Mouse (Mus musculus) heart, postnatal 10 days (tissue): ENCODE measurements around the gene Fsd1l. TPM values are rescaled to one million over a fixed set of nuclear protein-coding genes. Genes with fewer than 3 reads are reported as not detected.
"Not testable (repeated sequence)": the region's sequence is repeated elsewhere in the genome, so short reads cannot be mapped to it uniquely, and the experiment has no call there.

ENCODE experiments used
- DNase-seq, 2 experiments: peaks; one replicate each; pipeline ENCODE4 v3.0.0; 2021
- intact Hi-C: fragments of 180-260 bp; cut with DNase I; formaldehyde crosslinking; loops from one replicate; pipeline ENCODE4 v1.15.1; 2025
- total RNA-seq, 2 experiments: library from RNA; stranded (reverse); gene quantifications; 2 replicates each; pipeline ENCODE4 v1.2.3; 2021

Fsd1l gene
- total RNA-seq, 2 experiments from 2014 or later: 44.3 to 59.0 TPM

DNA sequence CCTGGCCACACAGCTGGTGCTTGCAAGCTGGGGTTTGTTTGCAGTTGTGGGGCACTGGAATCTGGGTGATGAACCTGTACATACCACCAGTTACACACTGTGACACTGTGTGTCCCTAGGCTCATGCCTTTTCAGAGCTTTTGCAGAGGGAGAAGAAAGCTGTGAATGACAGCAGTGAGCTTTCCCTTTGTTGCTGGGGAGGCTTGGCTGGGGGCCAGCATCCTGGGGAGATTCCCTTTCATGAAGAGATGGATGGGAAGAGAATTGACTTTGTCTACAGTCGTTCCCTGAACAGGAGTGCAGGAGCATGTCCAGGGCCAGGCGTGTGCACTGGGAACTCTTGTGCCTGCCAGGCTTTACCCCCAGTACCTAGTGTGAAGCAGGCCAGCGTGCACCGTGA is 6.5 kb upstream of the Fsd1l start:
- DNase-seq: peak; percentile 45 to 59
- intact Hi-C loops: no loop called here

GRCm38 (mm10) chr4:53625263-53625662 is 6.0 kb upstream of the Fsd1l start:
- intact Hi-C loops: no loop called here
- no peak for DNase-seq

- DNase-seq: peak; percentile 86 to 88
- intact Hi-C loops: no loop called here
Observed at GRCm38 (mm10) chr4:53628924-53629323, 2.3 kb upstream of the Fsd1l start.

- intact Hi-C loops: loop anchor here (5.0 to 10.0 kb wide), 2 partner anchors 194 to 1721 kb away; partner anchors contain the start of genes Rad23b and Tmem38b
Observed at GRCm38 (mm10) chr4:53630963-53631315, 332 bp upstream of the Fsd1l start.

GRCm38 (mm10) chr4:53632011-53632349 is 709 bp downstream of the Fsd1l start:
- no peak for DNase-seq
- intact Hi-C loops: loop anchor here (5.0 to 10.0 kb wide), 2 partner anchors 193 to 1720 kb away; partner anchors contain the start of genes Rad23b and Tmem38b

More at GRCm38 (mm10) chr4:53630963-53631315, 332 bp upstream of the Fsd1l start:
- DNase-seq: no peak

- no peak for DNase-seq
- intact Hi-C loops: loop anchor here (10.0 kb wide), 1 partner anchor 189 kb away; the partner anchor contains the start of gene Tmem38b
Observed at GRCm38 (mm10) chr4:53635336-53635735, 4.1 kb downstream of the Fsd1l start.

DNA sequence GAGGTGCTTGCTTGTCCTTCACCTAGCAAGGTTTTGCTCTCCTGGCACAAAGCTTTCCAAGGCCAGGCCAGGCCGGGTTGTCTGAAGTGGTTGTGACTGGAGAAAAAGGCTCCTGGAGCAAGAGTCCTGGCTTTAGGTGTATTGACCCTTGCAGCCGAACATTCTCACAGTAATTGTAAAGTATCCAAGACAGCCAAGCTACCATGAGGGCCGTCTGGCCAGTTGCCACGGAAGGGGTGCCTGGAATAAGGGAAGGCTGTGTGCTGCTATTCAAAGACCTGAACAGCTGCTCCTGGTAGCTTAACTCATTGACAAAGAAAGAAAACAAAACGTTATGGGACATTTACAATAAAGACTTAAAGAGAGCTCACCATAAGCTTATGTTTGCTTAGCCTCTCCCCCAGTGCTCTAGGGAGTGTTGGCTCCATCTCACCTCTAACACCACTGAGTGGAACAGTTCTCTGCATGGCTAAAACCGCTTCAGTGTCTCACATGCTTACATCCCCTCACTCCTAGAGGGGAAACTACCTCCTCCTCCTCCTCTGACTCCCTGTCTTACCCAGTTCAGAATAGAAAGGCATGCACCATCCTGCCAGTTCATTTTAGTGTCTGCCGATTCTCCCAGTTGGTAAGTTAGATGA is 6.1 kb downstream of the Fsd1l start:
- peak in 1 of 2 experiments; percentile 28 for DNase-seq
- intact Hi-C loops: loop anchor here (10.0 kb wide), 1 partner anchor 187 kb away; the partner anchor contains the start of gene Tmem38b

DNA sequence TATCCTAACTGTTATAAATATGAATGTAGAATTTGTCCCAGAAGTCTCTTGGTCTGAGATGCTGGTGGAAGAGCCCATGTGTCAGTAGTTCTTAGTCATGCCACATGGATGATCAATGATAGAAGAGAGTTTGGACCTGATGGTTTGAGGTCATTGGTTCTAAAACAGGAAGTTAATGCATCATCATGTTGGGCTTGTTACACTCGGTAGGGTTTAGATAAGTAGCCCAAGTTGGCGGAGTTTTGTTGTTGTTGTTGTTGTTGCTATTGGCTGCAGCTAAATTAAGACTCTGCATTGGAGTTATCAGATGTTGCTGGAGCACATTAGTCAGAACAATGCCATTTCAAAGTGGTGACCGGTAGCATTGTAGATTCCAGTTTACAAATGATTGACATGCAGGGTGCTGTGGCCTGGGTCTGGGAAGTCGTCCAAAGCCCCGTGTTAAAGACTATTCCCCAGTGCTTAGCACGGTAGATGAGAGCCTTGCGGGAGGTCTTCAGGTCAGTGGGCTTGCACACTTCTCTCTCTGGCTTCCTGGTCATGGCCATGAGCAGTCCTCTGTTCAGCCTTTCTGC is 7.4 kb downstream of the Fsd1l start:
- peak; percentile 72 to 79 for DNase-seq
- intact Hi-C loops: loop anchor here (10.0 kb wide), 1 partner anchor 186 kb away; the partner anchor contains the start of gene Tmem38b

GRCm38 (mm10) chr4:53658029-53658428 is 26.8 kb downstream of the Fsd1l start:
- intact Hi-C loops: no loop called here
- no peak for DNase-seq

GRCm38 (mm10) chr4:53660711-53661110 is 29.4 kb downstream of the Fsd1l start:
- intact Hi-C loops: no loop called here
- no peak for DNase-seq

DNA sequence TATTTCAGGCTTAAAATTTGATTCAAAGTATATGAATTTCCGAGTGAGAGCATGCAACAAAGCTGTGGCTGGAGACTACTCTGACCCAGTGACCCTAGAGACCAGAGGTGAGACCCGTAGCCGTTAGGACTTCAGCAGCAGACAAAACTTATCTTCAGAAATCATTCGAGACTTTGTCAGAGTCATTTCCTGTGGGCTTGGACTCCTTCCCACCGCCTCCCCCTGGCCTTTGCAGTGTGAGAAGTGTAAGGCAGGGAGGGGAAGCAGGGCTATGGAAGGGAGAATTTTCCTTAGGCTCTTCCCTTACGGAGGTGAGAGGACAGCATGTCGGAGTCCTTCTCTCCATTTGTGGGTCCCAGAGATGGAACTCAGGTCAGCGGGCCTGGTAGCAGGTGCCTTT is 50.8 kb downstream of the Fsd1l start:
- intact Hi-C loops: no loop called here
- no peak for DNase-seq

GRCm38 (mm10) chr4:53688965-53689364 is 57.7 kb downstream of the Fsd1l start:
- intact Hi-C loops: no loop called here
- no peak for DNase-seq

DNA sequence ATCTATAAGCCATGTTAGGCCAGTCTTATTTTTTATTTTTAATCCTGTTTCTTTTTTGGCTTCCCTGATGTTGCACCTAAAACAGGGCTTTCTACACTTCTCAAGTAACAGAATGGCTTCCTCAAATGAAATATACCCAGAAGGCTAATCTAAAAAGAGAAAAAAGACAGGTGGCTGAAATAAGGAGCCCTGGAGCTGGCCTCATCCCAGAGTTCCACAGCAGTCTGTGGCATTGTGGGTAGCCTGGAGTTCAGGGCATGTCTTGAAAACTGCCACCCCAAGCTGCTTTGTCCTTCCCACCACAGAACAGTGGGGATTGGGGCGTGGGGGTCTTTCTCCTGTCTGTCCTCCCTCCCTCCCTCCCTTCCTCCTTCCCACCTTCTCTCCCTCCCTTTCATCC is 60.1 kb downstream of the Fsd1l start:
- DNase-seq: no peak
- intact Hi-C loops: no loop called here

DNA sequence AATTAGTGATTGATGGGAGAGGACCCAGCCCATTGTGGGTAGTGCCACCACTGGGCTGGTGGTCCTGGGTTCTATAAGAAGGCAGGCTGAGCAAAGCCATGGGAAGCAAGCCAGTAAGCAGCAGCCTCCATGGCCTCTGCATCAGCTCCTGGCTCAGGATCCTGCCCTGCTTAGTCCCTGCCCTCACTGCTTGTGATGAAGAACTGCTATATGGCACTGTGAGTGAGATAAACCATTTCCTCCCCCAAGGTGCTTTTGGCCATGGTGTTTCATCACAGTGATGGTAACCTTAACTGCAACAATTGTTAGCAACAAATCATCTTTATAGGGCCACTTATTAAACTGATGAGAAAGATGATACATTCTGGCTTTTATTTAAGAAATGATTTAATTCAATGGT is 77.9 kb downstream of the Fsd1l start:
- DNase-seq, intact Hi-C loops: not testable (repeated sequence)

DNA sequence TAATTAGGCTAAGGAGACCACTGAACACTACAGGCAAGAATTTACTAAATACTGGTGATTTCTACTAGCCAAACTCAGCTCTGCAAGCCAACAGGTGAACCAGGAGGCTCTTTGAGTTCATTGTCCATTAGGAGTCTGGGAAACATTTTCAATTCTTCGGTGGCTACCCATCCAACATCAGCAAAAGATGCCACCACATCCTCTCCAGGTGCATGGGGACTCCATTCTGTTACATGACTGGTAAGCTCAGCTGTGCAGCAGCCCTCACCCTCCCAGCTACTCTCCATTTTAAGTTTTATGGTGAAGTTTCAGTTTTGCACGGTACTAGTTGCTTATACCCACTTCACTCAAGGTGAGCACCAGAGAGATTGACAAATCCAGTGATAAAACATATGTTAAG is 78.8 kb downstream of the Fsd1l start:
- intact Hi-C loops: no loop called here
- DNase-seq: no peak

DNA sequence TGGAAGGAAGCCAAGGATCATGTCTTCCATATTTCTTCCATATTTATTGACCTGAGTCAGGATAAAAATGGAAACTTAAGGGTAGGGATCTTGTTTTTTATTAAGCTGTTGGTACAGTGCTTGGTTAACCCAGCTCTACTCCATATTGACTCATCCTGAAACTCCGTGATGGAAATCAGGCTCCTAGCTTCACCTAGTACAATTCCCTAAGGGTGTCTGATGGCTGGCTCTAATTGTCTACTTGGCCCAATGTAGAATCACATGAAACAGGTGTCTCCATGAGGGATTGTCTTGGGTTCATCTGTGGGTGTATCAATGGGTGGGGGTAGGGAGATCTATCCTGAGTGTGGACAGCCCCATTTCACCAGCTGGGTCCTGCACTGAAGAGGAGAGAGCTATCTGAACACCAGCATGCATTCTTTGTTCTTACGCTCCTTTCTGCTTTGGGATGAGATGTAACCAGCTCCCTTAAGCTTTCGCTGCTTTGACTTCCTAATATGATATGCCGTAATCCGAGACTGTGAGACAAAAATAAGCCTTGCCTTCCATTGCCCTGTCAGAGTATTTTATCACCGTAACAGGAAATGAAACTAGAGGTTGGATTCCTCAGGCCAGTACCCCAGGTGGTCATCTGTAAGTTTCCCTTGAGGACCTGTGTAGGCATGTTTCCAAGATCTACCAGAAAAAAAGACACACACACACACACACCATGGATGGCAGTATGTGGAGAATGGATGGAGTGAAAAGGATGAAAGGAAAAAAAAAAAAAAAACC is 79.5 kb downstream of the Fsd1l start:
- intact Hi-C loops: no loop called here
- DNase-seq: no peak

DNA sequence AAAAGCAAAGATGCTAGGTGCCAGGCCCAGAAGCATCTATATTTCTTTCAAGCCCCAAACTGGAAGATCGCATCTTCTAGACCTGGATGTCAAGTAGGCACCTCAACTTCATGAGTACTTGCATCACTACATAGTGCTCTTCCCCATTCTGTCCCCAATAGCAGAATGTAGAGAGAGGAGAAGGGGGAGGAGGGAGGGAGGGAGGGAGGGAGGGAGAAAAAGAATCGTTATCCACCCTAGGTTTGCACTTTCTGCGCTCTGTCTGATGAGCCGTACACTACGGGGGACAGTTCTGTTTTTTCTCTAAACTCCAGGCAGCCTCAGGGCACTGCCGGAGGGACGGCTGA is 82.4 kb downstream of the Fsd1l start, which contains the start of gene Fktn:
TSS of gene Fktn (plus strand) at position 295 of the 347 bp plus-strand sequence.
- intact Hi-C loops: no loop called here
- no peak for DNase-seq

DNA sequence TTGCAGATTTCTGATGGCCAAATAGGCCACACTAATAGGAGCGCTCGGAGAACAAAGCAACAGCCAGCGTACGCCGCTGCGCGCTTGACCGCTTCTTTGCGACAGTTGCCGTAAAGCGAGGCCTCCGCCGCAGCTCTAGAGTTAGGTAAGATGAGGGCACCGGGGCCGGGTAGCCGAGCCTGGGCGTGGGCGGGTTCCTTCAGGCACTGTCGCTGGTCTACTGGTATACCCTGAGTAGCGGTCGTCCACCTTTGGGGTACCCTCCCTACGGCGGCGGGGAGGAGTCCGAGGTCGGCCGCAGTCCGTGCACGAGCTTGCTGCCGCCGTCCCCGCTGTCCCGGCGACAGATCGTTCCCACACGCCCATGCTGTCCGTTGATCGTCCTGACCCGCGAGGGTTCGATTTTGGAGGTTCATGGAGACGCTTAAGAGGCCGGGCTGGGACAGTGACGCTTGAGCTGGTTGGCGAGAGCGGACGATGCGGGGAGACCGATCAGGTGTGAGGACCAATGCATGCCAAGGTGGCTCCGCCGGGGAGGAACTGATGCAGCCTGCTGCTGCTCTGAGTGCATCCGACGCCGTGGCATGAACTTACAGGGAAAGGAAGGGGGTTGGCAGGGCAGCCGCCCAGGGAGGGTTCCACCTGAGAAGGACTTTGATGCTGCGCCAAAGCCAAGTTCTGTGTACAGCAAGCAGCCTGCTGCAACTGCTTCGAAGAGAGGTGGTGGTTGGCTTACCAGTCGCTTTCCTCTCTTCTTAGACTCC is 83.0 kb downstream of the Fsd1l start:
- peak; percentile 93 to 94 for DNase-seq
- intact Hi-C loops: no loop called here

GRCm38 (mm10) chr4:53715977-53716376 is 84.7 kb downstream of the Fsd1l start:
- intact Hi-C loops: no loop called here

DNA sequence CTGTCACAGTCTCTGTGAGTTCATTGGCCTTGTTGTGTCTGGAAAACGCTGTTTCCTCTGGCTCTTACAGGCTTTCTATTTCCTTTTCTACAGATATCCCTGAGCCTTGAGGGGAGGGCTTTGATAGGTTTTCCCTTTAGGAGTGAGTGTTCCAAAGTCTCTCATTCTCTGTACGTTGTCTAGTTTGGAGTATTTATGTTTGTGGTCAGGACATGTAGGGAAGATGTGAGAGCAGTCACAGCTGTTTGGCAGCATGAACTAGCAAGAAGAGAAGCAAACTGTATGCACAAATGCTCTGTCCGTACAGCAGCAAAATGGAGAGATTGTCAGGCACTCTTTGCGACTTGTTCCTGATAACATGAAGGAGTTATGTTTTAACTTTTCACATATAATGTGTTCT is 86.3 kb downstream of the Fsd1l start:
- intact Hi-C loops: no loop called here
- DNase-seq: no peak

More at GRCm38 (mm10) chr4:53715977-53716376, 84.7 kb downstream of the Fsd1l start:
- DNase-seq: no peak

GRCm38 (mm10) chr4:53718261-53718660 is 87.0 kb downstream of the Fsd1l start:
- intact Hi-C loops: no loop called here
- DNase-seq: peak in 1 of 2 experiments; percentile 17
